ENCODE assay signal across 26 mouse cellular contexts in the genomic region with DNA sequence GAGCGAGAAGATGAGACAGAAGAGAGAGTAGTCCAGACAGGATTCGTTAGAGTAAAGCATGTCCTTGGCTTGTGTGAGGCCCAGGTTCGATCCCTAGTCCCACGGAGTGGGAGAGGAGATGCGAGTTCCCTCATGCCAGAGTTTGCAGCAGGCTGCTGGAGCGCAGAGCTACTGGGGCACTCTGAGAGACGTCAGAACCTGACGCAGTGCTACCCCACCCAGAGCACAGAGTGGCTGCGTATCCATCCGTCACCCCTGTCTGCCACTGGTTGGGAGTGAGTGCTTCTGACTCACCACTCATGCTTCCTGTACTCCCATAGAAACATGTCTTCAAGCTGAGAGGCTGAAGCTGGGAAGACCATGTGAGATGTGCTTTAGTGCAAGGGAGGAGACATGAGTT. TPM values are rescaled to one million over a fixed set of nuclear protein-coding genes. Genes with fewer than 3 reads are reported as not detected.
A peak's percentile ranks its signal among the peaks of the same experiment; 100 is the strongest.
DNase-seq lines count a peak whose midpoint lies in the region; ATAC-seq and TF ChIP-seq lines count a peak whose summit lies in the region.
"Had no signal": no experiment of that assay in that cellular context is flagged by ENCODE, and none has a peak within 500 bp of the region (broad histone marks: within the 10 kb centered on the region; RNA-seq: fewer than 3 reads in every experiment).

No protein-coding gene starts in this region.

- no peaks in the 10 kb centered on the region; the same call in 1 of the 2 replicates for H3K36me3 ChIP-seq in stomach, postnatal 0 days (ENCODE audit: control insufficient read depth, insufficient read depth, low read length)
- H3K36me3 ChIP-seq: heart, embryonic 15.5 days had no signal

- no peaks in the 10 kb centered on the region for H3K4me1 ChIP-seq in stomach, postnatal 0 days (replicated peaks; ENCODE audit: control insufficient read depth, insufficient read depth)
- H3K4me1 ChIP-seq: forebrain, embryonic 10.5 days had no signal

- no peak for TF ChIP-seq CTCF in stomach, postnatal 0 days (IDR thresholded peaks at IDR 0.05; ENCODE audit: low read depth)

- no peaks in the 10 kb centered on the region for H3K27me3 ChIP-seq in stomach, postnatal 0 days (ENCODE audit: control insufficient read depth, insufficient read depth, low read length)
- H3K27me3 ChIP-seq: heart, embryonic 12.5 days; heart, embryonic 15.5 days; Patski had no signal

- no peak overlapping the region for H3K4me2 ChIP-seq in stomach, postnatal 0 days (replicated peaks; ENCODE audit: low read depth)
- H3K4me2 ChIP-seq: heart, embryonic 12.5 days; heart, embryonic 15.5 days; hindbrain, embryonic 14.5 days had no signal

- 61% methylated on average over 10 of the region's 10 CpGs for WGBS in stomach, postnatal 0 days

- DNase-seq in adrenal gland, postnatal 14 days = peak; percentile 18
- DNase-seq in adrenal gland, adult 18-20 months (ENCODE audit: low spot score in 2 of 2) = no peak
- DNase-seq in frontal cortex, postnatal 10 days (ENCODE audit: low spot score in 2 of 2) = no peak
- DNase-seq in brain, adult 2 months (ENCODE audit: low read depth, low spot score) = peak; percentile 77
- no peak for DNase-seq in stomach, postnatal 0 days (ENCODE audit: low spot score)
- no peak for DNase-seq in thymus, postnatal 0 days (ENCODE audit: low spot score)
- no peak for DNase-seq in c-Kit-positive CD71-positive TER-119-positive erythroid progenitor cells, embryonic 14.5 days (ENCODE audit: low spot score)
- DNase-seq: cerebellum, adult 18-20 months; cerebellum, adult 9-10 months; gastrocnemius, postnatal 10 days; heart, adult 18-20 months; heart, postnatal 10 days; heart, postnatal 36 days; kidney, adult 18-20 months; kidney, adult 9 months had no signal

- no peaks in the 10 kb centered on the region for H3K9me3 ChIP-seq in stomach, postnatal 0 days (ENCODE audit: control insufficient read depth, low read length)
- H3K9me3 ChIP-seq: forebrain, embryonic 10.5 days; heart, embryonic 12.5 days; heart, embryonic 15.5 days had no signal

- TF ChIP-seq EP300 in stomach, postnatal 0 days (optimal IDR thresholded peaks at IDR 0.05) = no peak

- no peak overlapping the region for H3K4me3 ChIP-seq in stomach, postnatal 0 days (ENCODE audit: low read depth, low read length)
- H3K4me3 ChIP-seq: forebrain, embryonic 10.5 days; heart, embryonic 12.5 days; heart, embryonic 15.5 days had no signal

- peak; percentile 57; the same call in 1 of the 2 replicates for ATAC-seq in frontal cortex, adult (ENCODE audit: low TSS enrichment)
- ATAC-seq in stomach, postnatal 0 days (ENCODE audit: low FRiP score, low TSS enrichment) = peak; percentile 51; the same call in 1 of the 2 replicates
- ATAC-seq: forebrain, embryonic 16.5 days; hindbrain, postnatal 0 days; inflammation-experienced regulatory T-cells, adult 6 months; intestine, embryonic 16.5 days; Patski had no signal

- no peak overlapping the region for H3K9ac ChIP-seq in stomach, postnatal 0 days (ENCODE audit: low read length)
- H3K9ac ChIP-seq: heart, embryonic 12.5 days; heart, embryonic 15.5 days; hindbrain, embryonic 14.5 days had no signal

- H3K27ac ChIP-seq in stomach, postnatal 0 days (replicated peaks) = no peak overlapping the region
- H3K27ac ChIP-seq: forebrain, embryonic 10.5 days; heart, embryonic 15.5 days; hindbrain, embryonic 14.5 days; hindbrain, postnatal 0 days had no signal

RNA-seq across cellular contexts. Expression of a gene that starts 14.8 kb away (rescaled TPM):
- total RNA-seq in adrenal gland, postnatal 14 days (2021) = 13.1 and 15.2 TPM in 2 replicates
- total RNA-seq in adrenal gland, adult 18-20 months (2021) = 10 to 100 TPM; 18.4 to 18.8 TPM
- 17.6 and 19.3 TPM in 2 replicates for polyA plus RNA-seq in stomach, postnatal 0 days (2015; fragmentation: Nextera tagmentation; extraction: Ambion mirVana)
- polyA plus RNA-seq in thymus, postnatal 0 days (2015; fragmentation: Nextera tagmentation; extraction: Ambion mirVana) = 39.1 and 49.0 TPM in 2 replicates

RNA-seq across cellular contexts. Expression of a gene that starts 30.5 kb away (rescaled TPM):
- 3.3 and 5.9 TPM in 2 replicates for total RNA-seq in adrenal gland, postnatal 14 days (2021)
- total RNA-seq in adrenal gland, adult 18-20 months (2021) = 1 to 10 TPM in 1 of 2 experiments, under 1 TPM in 1; 0.58 to 1.3 TPM
- polyA plus RNA-seq in stomach, postnatal 0 days (2015; fragmentation: Nextera tagmentation; extraction: Ambion mirVana) = 3.5 and 3.6 TPM in 2 replicates
- polyA plus RNA-seq in thymus, postnatal 0 days (2015; fragmentation: Nextera tagmentation; extraction: Ambion mirVana) = 0.09 and 0.13 TPM in 2 replicates

RNA-seq across cellular contexts. Expression of a gene that starts 43.0 kb away (rescaled TPM):
- total RNA-seq in adrenal gland, postnatal 14 days (2021) = not detected in 2 replicates
- not detected for total RNA-seq in adrenal gland, adult 18-20 months (2021)
- polyA plus RNA-seq in stomach, postnatal 0 days (2015; fragmentation: Nextera tagmentation; extraction: Ambion mirVana) = 1.7 and 2.3 TPM in 2 replicates
- polyA plus RNA-seq in thymus, postnatal 0 days (2015; fragmentation: Nextera tagmentation; extraction: Ambion mirVana) = 1.9 and 2.8 TPM in 2 replicates
- total RNA-seq: gastrocnemius, postnatal 4 days; heart, adult 18-20 months; heart, postnatal 10 days; heart, postnatal 36 days had no signal
- polyA plus RNA-seq: inflammation-experienced regulatory T-cells, adult 6 months had no signal

RNA-seq across cellular contexts. Expression of a gene that starts 52.2 kb away (rescaled TPM):
- total RNA-seq in adrenal gland, postnatal 14 days (2021) = 57.2 and 60.3 TPM in 2 replicates
- 10 to 100 TPM; 64.1 to 66.8 TPM for total RNA-seq in adrenal gland, adult 18-20 months (2021)
- polyA plus RNA-seq in stomach, postnatal 0 days (2015; fragmentation: Nextera tagmentation; extraction: Ambion mirVana) = 22.2 and 23.3 TPM in 2 replicates
- polyA plus RNA-seq in thymus, postnatal 0 days (2015; fragmentation: Nextera tagmentation; extraction: Ambion mirVana) = 62.0 and 72.5 TPM in 2 replicates

Comparison
In these comparisons a context has a peak if more than half of its experiments do, and no peak if none do; other contexts are left out.
1. DNase-seq: peak in adrenal gland, postnatal 14 days (single experiment) and brain, adult 2 months (single experiment); none in adrenal gland, adult 18-20 months (0 of 2), frontal cortex, postnatal 10 days (0 of 2), stomach, postnatal 0 days (single experiment), thymus, postnatal 0 days (single experiment) and c-Kit-positive CD71-positive TER-119-positive erythroid progenitor cells, embryonic 14.5 days (single experiment).